Mouse (Mus musculus) G1E (cell line): ENCODE data around the gene Lrrc1.

Experiments used
- CTCF ChIP-seq: IDR thresholded peaks from 2 replicates; pipeline ENCODE4 v1.5.1; 2012; ENCODE audit warnings: low read depth, low read length, inconsistent platforms, mixed read lengths
- TAL1 ChIP-seq: conservative IDR thresholded peaks from 2 replicates; pipeline ENCODE4 v1.6.1; 2012; ENCODE audit warnings: low read depth, low read length, inconsistent platforms, mixed read lengths

- TF ChIP-seq CTCF (no peak), TAL1 (no peak)
Measured at GRCm38 (mm10) chr9:77516782-77517364, 27.8 kb downstream of the Lrrc1 start.
